Comparison of ENCODE assay signal across 12 mouse cellular contexts in the genomic region with DNA sequence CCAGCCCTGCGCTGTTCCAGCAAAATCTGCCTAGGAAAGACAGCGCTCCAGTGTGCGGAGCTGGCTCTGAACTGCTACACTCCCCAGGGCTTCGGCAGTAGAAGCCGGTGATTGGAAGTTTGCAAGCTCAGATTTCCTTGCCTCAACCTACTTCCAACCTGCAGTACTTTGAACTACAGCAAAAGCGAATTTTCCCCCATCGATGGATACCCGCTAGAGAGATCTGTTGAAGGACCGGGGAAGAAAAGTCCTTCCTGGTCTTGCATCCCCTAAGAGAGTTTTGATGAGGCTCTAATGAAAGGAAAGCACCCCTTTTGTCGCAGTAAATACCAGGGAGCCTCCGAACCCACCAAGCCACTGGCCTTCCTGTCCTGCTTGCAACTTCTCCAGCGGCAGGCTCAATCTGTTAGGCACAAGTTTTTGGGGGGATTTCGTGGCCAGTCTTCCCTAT. TPM values are rescaled to one million over a fixed set of nuclear protein-coding genes. Genes with fewer than 3 reads are reported as not detected.
A peak's percentile ranks its signal among the peaks of the same experiment; 100 is the strongest.
DNase-seq lines count a peak whose midpoint lies in the region; ATAC-seq lines count a peak whose summit lies in the region.
"Had no signal": no experiment of that assay in that cellular context is flagged by ENCODE, and none has a peak within 500 bp of the region (broad histone marks: within the 10 kb centered on the region; RNA-seq: fewer than 3 reads in every experiment).

No protein-coding gene starts in this region.

- no peak for ATAC-seq in cerebellum, adult (ENCODE audit: insufficient number of reproducible peaks, low FRiP score, low TSS enrichment)
- ATAC-seq in embryonic facial prominence, embryonic 14.5 days (ENCODE audit: low read depth), result no peak
- no peak for ATAC-seq in hindbrain, embryonic 16.5 days
- no peak for ATAC-seq in neural tube, embryonic 14.5 days (ENCODE audit: low read depth)
- no peak for ATAC-seq in inflammation-experienced regulatory T-cells, adult 6 months
- no peak for ATAC-seq in kidney, embryonic 15.5 days (replicated peaks; ENCODE audit: low FRiP score)
- ATAC-seq: intestine, embryonic 16.5 days had no signal

- peak; percentile 52 for DNase-seq in cerebellum, adult 11 months
- DNase-seq in embryonic facial prominence, embryonic 14.5 days (ENCODE audit: low spot score), result peak; percentile 3
- no peak for DNase-seq in thymus, postnatal 0 days (ENCODE audit: low spot score)
- DNase-seq: lung, postnatal 4 days had no signal

- no peak overlapping the region for H3K9ac ChIP-seq in embryonic facial prominence, embryonic 14.5 days (ENCODE audit: low read depth, low read length)
- peak overlapping the region; percentile 57 for H3K9ac ChIP-seq in hindbrain, embryonic 16.5 days (ENCODE audit: low read depth, low read length)
- peak overlapping the region; percentile 42; the same call in 1 of the 2 replicates for H3K9ac ChIP-seq in neural tube, embryonic 14.5 days (replicated peaks; ENCODE audit: low read depth, low read length)
- H3K9ac ChIP-seq in kidney, embryonic 15.5 days, result no peak overlapping the region
- H3K9ac ChIP-seq: limb, embryonic 12.5 days had no signal

- H3K27me3 ChIP-seq in embryonic facial prominence, embryonic 14.5 days (replicated peaks; ENCODE audit: control insufficient read depth, insufficient read depth, low read length), result peaks cover 86% of the 10 kb centered on the region
- peaks cover 19% of the 10 kb centered on the region for H3K27me3 ChIP-seq in hindbrain, embryonic 16.5 days (replicated peaks; ENCODE audit: control insufficient read depth, insufficient read depth, low read length)
- H3K27me3 ChIP-seq in neural tube, embryonic 14.5 days (ENCODE audit: control insufficient read depth, insufficient read depth, low read length), result peaks cover 13% of the 10 kb centered on the region
- peaks cover 85% of the 10 kb centered on the region for H3K27me3 ChIP-seq in kidney, embryonic 15.5 days

- 0 out of 2 replicates have a peak, but pooled peaks cover 4% of the 10 kb centered on the region for H3K4me1 ChIP-seq in embryonic facial prominence, embryonic 14.5 days (ENCODE audit: control insufficient read depth, insufficient read depth, low read length)
- peaks cover 3% of the 10 kb centered on the region; the same call in 1 of the 2 replicates for H3K4me1 ChIP-seq in hindbrain, embryonic 16.5 days (ENCODE audit: control insufficient read depth, insufficient read depth, low read depth, low read length)
- peaks cover 9% of the 10 kb centered on the region; the same call in 1 of the 2 replicates for H3K4me1 ChIP-seq in neural tube, embryonic 14.5 days (ENCODE audit: control insufficient read depth, insufficient read depth, low read length)
- peaks cover 6% of the 10 kb centered on the region for H3K4me1 ChIP-seq in kidney, embryonic 15.5 days

- WGBS in embryonic facial prominence, embryonic 14.5 days, result 2% methylated on average over 13 of the region's 13 CpGs
- WGBS in hindbrain, embryonic 16.5 days, result 5% methylated on average over 13 of the region's 13 CpGs
- WGBS in neural tube, embryonic 14.5 days, result 5% methylated on average over 13 of the region's 13 CpGs
- WGBS in kidney, embryonic 15.5 days, result under 1% methylated on average over 13 of the region's 13 CpGs

- no peaks in the 10 kb centered on the region for H3K9me3 ChIP-seq in embryonic facial prominence, embryonic 14.5 days (ENCODE audit: control insufficient read depth, low read length)
- H3K9me3 ChIP-seq in hindbrain, embryonic 16.5 days (ENCODE audit: control insufficient read depth, low read length), result no peaks in the 10 kb centered on the region
- no peaks in the 10 kb centered on the region for H3K9me3 ChIP-seq in neural tube, embryonic 14.5 days (ENCODE audit: control insufficient read depth, low read length)
- H3K9me3 ChIP-seq in kidney, embryonic 15.5 days (replicated peaks), result no peaks in the 10 kb centered on the region
- H3K9me3 ChIP-seq: limb, embryonic 12.5 days had no signal

- no peak overlapping the region for H3K27ac ChIP-seq in embryonic facial prominence, embryonic 14.5 days (replicated peaks; ENCODE audit: low read depth, low read length)
- H3K27ac ChIP-seq in hindbrain, embryonic 16.5 days (ENCODE audit: low read depth, low read length), result peak overlapping the region; percentile 89
- peak overlapping the region; percentile 74 for H3K27ac ChIP-seq in neural tube, embryonic 14.5 days (ENCODE audit: low read depth, low read length)
- H3K27ac ChIP-seq in kidney, embryonic 15.5 days, result no peak overlapping the region
- H3K27ac ChIP-seq: limb, embryonic 12.5 days had no signal

- H3K4me2 ChIP-seq in embryonic facial prominence, embryonic 14.5 days (ENCODE audit: low read depth, low read length), result peak overlapping the region; percentile 10; the same call in 1 of the 2 replicates
- H3K4me2 ChIP-seq in hindbrain, embryonic 16.5 days (ENCODE audit: low read length), result peak overlapping the region; percentile 49
- H3K4me2 ChIP-seq in neural tube, embryonic 14.5 days (ENCODE audit: low read depth, low read length), result peak overlapping the region; percentile 47
- no peak overlapping the region for H3K4me2 ChIP-seq in kidney, embryonic 15.5 days
- H3K4me2 ChIP-seq: limb, embryonic 12.5 days had no signal

- H3K36me3 ChIP-seq in embryonic facial prominence, embryonic 14.5 days (ENCODE audit: control insufficient read depth, insufficient read depth, low read length), result no peaks in the 10 kb centered on the region
- H3K36me3 ChIP-seq in hindbrain, embryonic 16.5 days (ENCODE audit: control insufficient read depth, insufficient read depth, low read length), result no peaks in the 10 kb centered on the region
- H3K36me3 ChIP-seq in neural tube, embryonic 14.5 days (ENCODE audit: control insufficient read depth, insufficient read depth, low read length), result no peaks in the 10 kb centered on the region
- no peaks in the 10 kb centered on the region for H3K36me3 ChIP-seq in kidney, embryonic 15.5 days
- H3K36me3 ChIP-seq: limb, embryonic 12.5 days had no signal

- no peak overlapping the region for H3K4me3 ChIP-seq in embryonic facial prominence, embryonic 14.5 days (ENCODE audit: low read depth, low read length)
- peak overlapping the region; percentile 25 for H3K4me3 ChIP-seq in hindbrain, embryonic 16.5 days (ENCODE audit: low read length)
- H3K4me3 ChIP-seq in neural tube, embryonic 14.5 days (ENCODE audit: low read depth, low read length), result peak overlapping the region; percentile 18; the same call in 1 of the 2 replicates
- no peak overlapping the region for H3K4me3 ChIP-seq in kidney, embryonic 15.5 days (replicated peaks)
- H3K4me3 ChIP-seq: limb, embryonic 12.5 days had no signal

RNA-seq across cellular contexts. Expression of a gene that starts 10.2 kb away (rescaled TPM):
- polyA plus RNA-seq in embryonic facial prominence, embryonic 14.5 days (2014; fragmentation: Nextera tagmentation; extraction: Ambion mirVana), result 7.6 and 9.7 TPM in 2 replicates
- 62.4 and 67.4 TPM in 2 replicates for polyA plus RNA-seq in hindbrain, embryonic 16.5 days (2015; fragmentation: Nextera tagmentation; extraction: Ambion mirVana)
- polyA plus RNA-seq in neural tube, embryonic 14.5 days (2014; fragmentation: Nextera tagmentation; extraction: Ambion mirVana), result 46.7 and 50.5 TPM in 2 replicates
- not detected for polyA plus RNA-seq in inflammation-experienced regulatory T-cells, adult 6 months (2017; shearing (Covaris generic))
- not detected in 2 replicates for polyA plus RNA-seq in kidney, embryonic 15.5 days (2015; fragmentation: Nextera tagmentation; extraction: Ambion mirVana)
- polyA plus RNA-seq in thymus, postnatal 0 days (2015; fragmentation: Nextera tagmentation; extraction: Ambion mirVana), result not detected in 2 replicates
- polyA plus RNA-seq: intestine, embryonic 16.5 days; stomach, embryonic 14.5 days had no signal

RNA-seq across cellular contexts. Expression of a gene that starts 13.6 kb away (rescaled TPM):
- polyA plus RNA-seq in embryonic facial prominence, embryonic 14.5 days (2014; fragmentation: Nextera tagmentation; extraction: Ambion mirVana), result 2.7 and 2.8 TPM in 2 replicates
- polyA plus RNA-seq in hindbrain, embryonic 16.5 days (2015; fragmentation: Nextera tagmentation; extraction: Ambion mirVana), result 11.4 and 14.6 TPM in 2 replicates
- 28.7 and 30.5 TPM in 2 replicates for polyA plus RNA-seq in neural tube, embryonic 14.5 days (2014; fragmentation: Nextera tagmentation; extraction: Ambion mirVana)
- not detected for polyA plus RNA-seq in inflammation-experienced regulatory T-cells, adult 6 months (2017; shearing (Covaris generic))
- not detected in 2 replicates for polyA plus RNA-seq in kidney, embryonic 15.5 days (2015; fragmentation: Nextera tagmentation; extraction: Ambion mirVana)
- not detected in 2 replicates for polyA plus RNA-seq in thymus, postnatal 0 days (2015; fragmentation: Nextera tagmentation; extraction: Ambion mirVana)
- polyA plus RNA-seq: intestine, embryonic 16.5 days; stomach, embryonic 14.5 days had no signal

Comparison
In these comparisons a context has a peak if more than half of its experiments do, and no peak if none do; other contexts are left out.
1. H3K27ac ChIP-seq: peak in hindbrain, embryonic 16.5 days (single experiment) and neural tube, embryonic 14.5 days (single experiment); none in embryonic facial prominence, embryonic 14.5 days (single experiment) and kidney, embryonic 15.5 days (single experiment).
2. H3K4me3 ChIP-seq: peak in hindbrain, embryonic 16.5 days (single experiment) and neural tube, embryonic 14.5 days (single experiment); none in embryonic facial prominence, embryonic 14.5 days (single experiment) and kidney, embryonic 15.5 days (single experiment).
3. H3K9ac ChIP-seq: peak in hindbrain, embryonic 16.5 days (single experiment) and neural tube, embryonic 14.5 days (single experiment); none in embryonic facial prominence, embryonic 14.5 days (single experiment) and kidney, embryonic 15.5 days (single experiment).